Mouse (Mus musculus) bone marrow macrophage, adult 2 months (primary cell): ENCODE data around the gene Prpf4.

Experiments
- CTCF ChIP-seq: IDR thresholded peaks from 2 replicates; pipeline ENCODE4 v1.5.1; 2012; ENCODE audit warnings: low read depth, mild to moderate bottlenecking, low read length, moderate library complexity
- POLR2A ChIP-seq: IDR thresholded peaks from 2 replicates; pipeline ENCODE4 v1.6.1; 2012; ENCODE audit warnings: mild to moderate bottlenecking, low read depth, low read length, borderline replicate concordance

- no peak for TF ChIP-seq POLR2A
- TF ChIP-seq CTCF, result no peak
Observed at GRCm38 (mm10) chr4:62468158-62468557, 59.6 kb downstream of the Prpf4 start.
